Mouse (Mus musculus): Measurements from ENCODE around the gene Dhx32. TPM values are rescaled to one million over a fixed set of nuclear protein-coding genes. Genes with fewer than 3 reads are reported as not detected.

Dhx32 gene
- total and polyA plus RNA-seq, 3 experiments: 27.7 to 47.4 (median 41.5) TPM

DNA sequence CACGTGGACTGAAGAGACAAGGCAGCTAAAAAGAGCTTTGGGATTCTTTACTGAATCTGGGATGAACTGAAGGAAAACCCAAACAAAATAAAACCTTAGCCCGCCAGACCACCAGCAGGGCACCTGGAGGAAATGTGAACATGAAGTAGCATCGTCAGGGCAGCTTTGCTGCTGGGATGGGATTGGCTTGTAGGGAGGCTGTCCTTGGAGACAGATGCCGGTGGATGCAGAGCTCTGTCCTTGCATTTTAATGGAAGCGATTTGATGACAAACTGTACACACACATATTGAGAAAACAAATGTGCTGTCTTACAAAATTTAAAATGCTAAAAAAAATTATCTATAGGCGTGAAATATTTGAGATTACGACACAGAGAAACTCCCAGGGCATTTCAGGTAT is 30.4 kb upstream of the Dhx32 start:
- no peak for DNase-seq
- H3K4me1 ChIP-seq (ENCODE audit: control insufficient read depth, insufficient read depth, low read length): no peaks in the 10 kb centered on the region
- no peak overlapping the region for H3K27ac ChIP-seq
- TF ChIP-seq CTCF (IDR thresholded peaks at IDR 0.05): no peak
- TF ChIP-seq POLR2A (IDR thresholded peaks at IDR 0.05; ENCODE audit: insufficient read depth, low read depth, low read length): no peak
- TF ChIP-seq EP300 (IDR thresholded peaks at IDR 0.05; ENCODE audit: insufficient read depth, low read depth, low read length): no peak
- no peak overlapping the region for H3K4me3 ChIP-seq
- H3K27me3 ChIP-seq (ENCODE audit: control insufficient read depth, insufficient read depth, low read length): no peaks in the 10 kb centered on the region
- intact Hi-C loops (cut with DNase I): no loop called here
- H3K9ac ChIP-seq (ENCODE audit: low read depth, low read length): no peak overlapping the region
- no peaks in the 10 kb centered on the region for H3K36me3 ChIP-seq (ENCODE audit: control insufficient read depth, insufficient read depth, low read length)
- WGBS: 73% methylated on average over 7 of the region's 7 CpGs
- H3K79me2 ChIP-seq (replicated peaks; ENCODE audit: control insufficient read depth, insufficient read depth, low read length): no peaks in the 10 kb centered on the region

DNA sequence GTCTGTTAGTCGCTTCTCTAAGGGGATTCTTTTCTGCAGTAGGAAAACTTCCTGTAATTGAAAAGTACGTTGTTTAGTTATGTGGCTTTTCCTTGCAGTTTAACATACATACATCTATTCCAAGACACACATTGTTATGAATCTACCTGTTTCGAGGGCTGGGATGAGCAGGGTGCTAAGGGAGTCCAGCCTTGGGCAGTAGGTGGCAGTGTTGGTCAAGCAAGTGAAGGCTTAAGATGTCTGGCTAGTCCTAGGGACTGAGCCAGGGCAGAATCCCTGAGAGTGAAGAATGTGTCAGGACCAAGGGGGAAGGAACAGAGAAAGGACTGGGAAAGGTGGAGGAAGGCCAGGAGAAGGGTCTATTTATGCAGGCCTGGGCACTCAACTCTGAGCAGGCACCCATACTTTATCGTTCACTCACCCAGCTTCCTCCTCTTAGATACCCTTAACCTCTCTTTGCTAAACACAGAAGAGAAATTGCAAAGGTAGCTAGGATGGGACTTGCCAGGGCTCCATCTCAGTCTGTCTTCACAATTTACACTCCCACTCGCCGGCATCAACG is 23.2 kb upstream of the Dhx32 start:
- TF ChIP-seq CTCF (IDR thresholded peaks at IDR 0.05) (peak; percentile 82), POLR2A (IDR thresholded peaks at IDR 0.05; ENCODE audit: insufficient read depth, low read depth, low read length) (no peak), EP300 (IDR thresholded peaks at IDR 0.05; ENCODE audit: insufficient read depth, low read depth, low read length) (0 out of 2 replicates have a peak, but pooled peaks have one; percentile 30)
- H3K4me3 ChIP-seq: no peak overlapping the region
- H3K27me3 ChIP-seq (ENCODE audit: control insufficient read depth, insufficient read depth, low read length): no peaks in the 10 kb centered on the region
- WGBS: 41% methylated on average over 7 of the region's 7 CpGs
- no peak overlapping the region for H3K9ac ChIP-seq (ENCODE audit: low read depth, low read length)
- H3K27ac ChIP-seq: no peak overlapping the region
- H3K36me3 ChIP-seq (ENCODE audit: control insufficient read depth, insufficient read depth, low read length): no peaks in the 10 kb centered on the region
- intact Hi-C loops (cut with DNase I): loop anchor here (2.0 to 10.0 kb wide), 3 partner anchors 543 to 1679 kb away; no protein-coding TSS in a partner anchor
- peak; percentile 28 to 56 for DNase-seq
- no peaks in the 10 kb centered on the region for H3K79me2 ChIP-seq (replicated peaks; ENCODE audit: control insufficient read depth, insufficient read depth, low read length)
- H3K4me1 ChIP-seq (ENCODE audit: control insufficient read depth, insufficient read depth, low read length): no peaks in the 10 kb centered on the region

DNA sequence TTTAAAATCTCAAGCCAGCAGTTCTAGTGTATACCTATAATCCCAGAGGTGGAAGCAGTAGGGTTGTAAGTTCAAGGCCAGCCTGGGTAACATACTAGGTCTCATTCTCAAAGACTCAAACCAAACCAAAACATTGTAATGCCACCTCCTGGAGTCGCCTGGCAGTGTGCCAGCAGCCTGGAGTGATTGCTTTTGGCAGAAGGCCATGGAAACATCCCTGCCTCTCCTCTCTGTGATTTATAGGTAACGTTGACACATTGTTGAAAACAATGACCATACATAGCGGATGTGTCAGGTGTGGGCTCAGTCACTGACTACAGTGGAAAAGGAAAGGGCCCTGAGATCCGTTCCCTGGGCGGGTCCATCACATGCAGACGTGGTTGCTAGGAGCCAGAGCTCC is 19.3 kb upstream of the Dhx32 start:
- H3K79me2 ChIP-seq (replicated peaks; ENCODE audit: control insufficient read depth, insufficient read depth, low read length): no peaks in the 10 kb centered on the region
- intact Hi-C loops (cut with DNase I): loop anchor here (10.0 kb wide), 1 partner anchor 1683 kb away; no protein-coding TSS in a partner anchor
- H3K27me3 ChIP-seq (ENCODE audit: control insufficient read depth, insufficient read depth, low read length): no peaks in the 10 kb centered on the region
- no peak overlapping the region for H3K27ac ChIP-seq
- no peak overlapping the region for H3K4me3 ChIP-seq
- TF ChIP-seq POLR2A (IDR thresholded peaks at IDR 0.05; ENCODE audit: insufficient read depth, low read depth, low read length): no peak
- no peak for TF ChIP-seq EP300 (IDR thresholded peaks at IDR 0.05; ENCODE audit: insufficient read depth, low read depth, low read length)
- no peak for TF ChIP-seq CTCF (IDR thresholded peaks at IDR 0.05)
- WGBS: 24% methylated on average over 6 of the region's 6 CpGs
- H3K4me1 ChIP-seq (ENCODE audit: control insufficient read depth, insufficient read depth, low read length): no peaks in the 10 kb centered on the region
- no peak overlapping the region for H3K9ac ChIP-seq (ENCODE audit: low read depth, low read length)
- DNase-seq: no peak
- no peaks in the 10 kb centered on the region for H3K36me3 ChIP-seq (ENCODE audit: control insufficient read depth, insufficient read depth, low read length)

DNA sequence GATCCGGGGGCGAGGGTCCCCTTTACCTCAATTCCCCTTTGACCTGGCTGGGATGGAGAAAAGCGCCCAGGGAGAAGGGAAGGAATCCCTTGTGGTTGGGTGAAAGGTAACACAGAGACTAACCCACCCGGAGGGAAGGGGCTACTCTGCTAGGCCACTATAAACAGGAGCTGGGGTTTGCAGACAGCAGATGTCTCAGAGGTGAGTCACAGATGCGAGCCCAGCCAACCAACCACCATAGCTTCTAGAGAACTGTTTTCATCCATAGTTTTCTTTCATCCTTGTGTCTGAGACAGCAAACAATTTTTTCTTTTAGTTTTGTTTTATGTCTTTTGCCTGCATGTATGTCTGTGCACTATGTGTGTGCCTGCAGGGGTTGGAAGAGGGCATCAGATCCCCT is 17.4 kb upstream of the Dhx32 start:
- Histone ChIP-seq H3K4me1 (ENCODE audit: control insufficient read depth, insufficient read depth, low read length) (no peaks in the 10 kb centered on the region), H3K36me3 (ENCODE audit: control insufficient read depth, insufficient read depth, low read length) (no peaks in the 10 kb centered on the region), H3K4me3 (no peak overlapping the region), H3K27me3 (ENCODE audit: control insufficient read depth, insufficient read depth, low read length) (no peaks in the 10 kb centered on the region), H3K9ac (ENCODE audit: low read depth, low read length) (no peak overlapping the region), H3K79me2 (replicated peaks; ENCODE audit: control insufficient read depth, insufficient read depth, low read length) (no peaks in the 10 kb centered on the region), H3K27ac (no peak overlapping the region)
- WGBS: 77% methylated on average over 5 of the region's 5 CpGs
- no peak for DNase-seq
- intact Hi-C loops (cut with DNase I): loop anchor here (10.0 kb wide), 1 partner anchor 1685 kb away; no protein-coding TSS in a partner anchor
- TF ChIP-seq CTCF (IDR thresholded peaks at IDR 0.05): no peak

DNA sequence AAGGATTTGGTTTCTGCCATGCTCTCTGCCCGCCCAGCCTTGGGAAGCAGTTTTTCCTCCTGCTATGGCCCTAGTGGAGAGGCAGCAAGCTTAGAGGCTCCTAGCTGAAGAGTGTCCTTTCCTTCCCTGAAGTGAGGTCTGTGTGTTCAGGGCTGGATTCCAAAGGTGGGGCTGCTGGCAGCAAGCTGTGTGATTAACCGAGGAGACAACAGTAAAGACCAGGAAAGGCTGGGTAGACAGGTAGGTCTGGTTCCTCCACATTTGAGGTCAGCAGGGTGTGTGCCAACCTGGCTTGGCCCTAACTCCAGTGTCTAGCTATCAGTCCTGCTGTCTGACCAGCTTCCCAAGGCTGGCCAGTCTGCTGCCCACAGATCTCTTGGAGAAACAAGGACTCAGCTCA is 12.2 kb upstream of the Dhx32 start:
- H3K4me3 ChIP-seq: no peak overlapping the region
- intact Hi-C loops (cut with DNase I): no loop called here
- no peak for DNase-seq
- H3K79me2 ChIP-seq (replicated peaks; ENCODE audit: control insufficient read depth, insufficient read depth, low read length): no peaks in the 10 kb centered on the region
- H3K9ac ChIP-seq (ENCODE audit: low read depth, low read length): no peak overlapping the region
- H3K36me3 ChIP-seq (ENCODE audit: control insufficient read depth, insufficient read depth, low read length): no peaks in the 10 kb centered on the region
- TF ChIP-seq CTCF (IDR thresholded peaks at IDR 0.05): no peak
- TF ChIP-seq EP300 (IDR thresholded peaks at IDR 0.05; ENCODE audit: insufficient read depth, low read depth, low read length): no peak
- WGBS: 82% methylated on average over 2 of the region's 2 CpGs
- peaks cover 2% of the 10 kb centered on the region; the same call in 1 of the 2 replicates for H3K4me1 ChIP-seq (ENCODE audit: control insufficient read depth, insufficient read depth, low read length)
- H3K27me3 ChIP-seq (ENCODE audit: control insufficient read depth, insufficient read depth, low read length): no peaks in the 10 kb centered on the region
- no peak overlapping the region for H3K27ac ChIP-seq

DNA sequence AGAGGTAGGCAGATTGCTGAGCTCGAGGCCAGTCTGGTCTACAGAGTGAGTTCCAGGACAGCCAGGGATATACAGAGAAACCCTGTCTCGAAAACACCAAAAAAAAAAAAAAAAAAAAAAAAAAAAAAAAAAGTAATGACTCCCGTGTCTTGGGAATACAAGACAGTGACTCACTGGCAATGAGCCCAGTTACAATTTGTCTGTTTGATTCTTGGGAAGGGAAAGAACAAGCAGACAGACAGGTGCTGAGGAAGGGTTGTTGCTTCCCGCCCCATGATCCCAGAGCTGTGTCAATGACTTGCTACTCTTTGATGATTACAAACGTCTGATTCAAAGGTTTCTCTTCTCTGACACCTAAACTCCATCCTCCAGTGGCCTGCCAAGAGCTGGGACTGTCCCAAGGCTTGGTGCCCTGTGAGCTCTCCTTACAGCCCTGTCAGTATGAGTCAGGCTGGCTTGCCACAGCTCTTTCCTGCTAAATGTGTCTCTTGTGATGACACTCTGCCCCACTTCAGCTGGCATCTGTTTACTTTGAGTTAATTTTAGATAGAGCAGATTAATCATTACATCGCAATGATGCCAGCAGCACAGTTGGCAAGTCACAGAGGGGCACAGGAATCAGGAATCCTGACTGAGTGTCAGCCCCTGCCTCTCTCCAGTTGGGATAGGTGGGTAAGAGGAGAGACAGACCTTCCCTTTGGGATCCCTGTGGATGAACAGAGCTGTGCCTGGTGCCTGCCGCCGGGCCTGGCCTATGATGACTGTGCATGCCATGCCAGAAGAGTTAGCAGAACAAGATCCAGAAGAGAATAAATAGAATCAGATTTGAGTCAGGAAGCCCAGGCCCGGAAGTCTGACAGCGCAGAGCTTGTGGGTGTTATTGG is 11.0 kb upstream of the Dhx32 start:
- H3K4me3 ChIP-seq: no peak overlapping the region
- WGBS: 34% methylated on average over 10 of the region's 10 CpGs
- peaks cover 2% of the 10 kb centered on the region; the same call in 1 of the 2 replicates for H3K4me1 ChIP-seq (ENCODE audit: control insufficient read depth, insufficient read depth, low read length)
- H3K79me2 ChIP-seq (replicated peaks; ENCODE audit: control insufficient read depth, insufficient read depth, low read length): no peaks in the 10 kb centered on the region
- peak overlapping the region; percentile 69 for H3K27ac ChIP-seq
- H3K36me3 ChIP-seq (ENCODE audit: control insufficient read depth, insufficient read depth, low read length): no peaks in the 10 kb centered on the region
- TF ChIP-seq EP300 (IDR thresholded peaks at IDR 0.05; ENCODE audit: insufficient read depth, low read depth, low read length): no peak
- no peak for TF ChIP-seq POLR2A (IDR thresholded peaks at IDR 0.05; ENCODE audit: insufficient read depth, low read depth, low read length)
- no peak for TF ChIP-seq CTCF (IDR thresholded peaks at IDR 0.05)
- no peaks in the 10 kb centered on the region for H3K27me3 ChIP-seq (ENCODE audit: control insufficient read depth, insufficient read depth, low read length)
- no peak overlapping the region for H3K9ac ChIP-seq (ENCODE audit: low read depth, low read length)
- DNase-seq: peak; percentile 41 to 74
- intact Hi-C loops (cut with DNase I): no loop called here
